ENCODE assay signal across 8 mouse cellular contexts in genomic region chr9:119082039-119082438, GRCm38 (mm10). TPM values are rescaled to one million over a fixed set of nuclear protein-coding genes. Genes with fewer than 3 reads are reported as not detected.
DNase-seq lines count a peak whose midpoint lies in the region; ATAC-seq lines count a peak whose summit lies in the region.

No protein-coding gene starts in this region.

- no peaks in the 10 kb centered on the region; the same call in 1 of the 2 replicates for H3K36me3 ChIP-seq in heart, embryonic 11.5 days (ENCODE audit: control insufficient read depth, insufficient read depth, low read length)
- H3K36me3 ChIP-seq in hindbrain, embryonic 11.5 days (ENCODE audit: control insufficient read depth, insufficient read depth, low read length) = no peaks in the 10 kb centered on the region
- H3K36me3 ChIP-seq in midbrain, embryonic 15.5 days (replicated peaks) = 0 out of 2 replicates have a peak, but pooled peaks cover 2% of the 10 kb centered on the region

- peaks cover 27% of the 10 kb centered on the region for H3K4me1 ChIP-seq in heart, embryonic 11.5 days (ENCODE audit: control insufficient read depth, insufficient read depth, low read length)
- H3K4me1 ChIP-seq in hindbrain, embryonic 11.5 days (replicated peaks; ENCODE audit: control insufficient read depth, insufficient read depth, low read length) = 0 out of 2 replicates have a peak, but pooled peaks cover 8% of the 10 kb centered on the region
- H3K4me1 ChIP-seq in midbrain, embryonic 15.5 days = peaks cover 21% of the 10 kb centered on the region

- peak overlapping the region; percentile 62 for H3K27ac ChIP-seq in heart, embryonic 11.5 days (ENCODE audit: low read depth, low read length)
- peak overlapping the region; percentile 79 for H3K27ac ChIP-seq in hindbrain, embryonic 11.5 days (ENCODE audit: low read depth, low read length)
- peak overlapping the region; percentile 56 for H3K27ac ChIP-seq in midbrain, embryonic 15.5 days

- no peaks in the 10 kb centered on the region for H3K27me3 ChIP-seq in heart, embryonic 11.5 days (ENCODE audit: control insufficient read depth, insufficient read depth, low read length)
- H3K27me3 ChIP-seq in hindbrain, embryonic 11.5 days (ENCODE audit: control insufficient read depth, insufficient read depth, low read length) = no peaks in the 10 kb centered on the region
- H3K27me3 ChIP-seq in midbrain, embryonic 15.5 days (replicated peaks) = no peaks in the 10 kb centered on the region

- peak overlapping the region; percentile 43; the same call in 1 of the 2 replicates for H3K9ac ChIP-seq in heart, embryonic 11.5 days (ENCODE audit: low read depth, low read length)
- H3K9ac ChIP-seq in hindbrain, embryonic 11.5 days (ENCODE audit: low read depth, low read length) = peak overlapping the region; percentile 27; the same call in 1 of the 2 replicates
- H3K9ac ChIP-seq in midbrain, embryonic 15.5 days = no peak overlapping the region

- ATAC-seq in heart, embryonic 11.5 days (replicated peaks; ENCODE audit: insufficient number of reproducible peaks, low FRiP score, low TSS enrichment) = no peak
- peak; percentile 81 for ATAC-seq in hindbrain, embryonic 11.5 days (ENCODE audit: low FRiP score)
- ATAC-seq in midbrain, embryonic 15.5 days (replicated peaks) = peak; percentile 80

- H3K9me3 ChIP-seq in heart, embryonic 11.5 days (replicated peaks; ENCODE audit: control insufficient read depth, low read length) = no peaks in the 10 kb centered on the region
- H3K9me3 ChIP-seq in hindbrain, embryonic 11.5 days (ENCODE audit: control insufficient read depth, low read length) = no peaks in the 10 kb centered on the region
- H3K9me3 ChIP-seq in midbrain, embryonic 15.5 days = no peaks in the 10 kb centered on the region

- intact Hi-C loops in heart, postnatal 25 days (cut with DNase I) = no loop called here

- H3K4me3 ChIP-seq in heart, embryonic 11.5 days (ENCODE audit: low read depth, low read length) = no peak overlapping the region
- no peak overlapping the region for H3K4me3 ChIP-seq in hindbrain, embryonic 11.5 days (ENCODE audit: low read depth, low read length)
- H3K4me3 ChIP-seq in midbrain, embryonic 15.5 days = no peak overlapping the region

- no peak for DNase-seq in heart, postnatal 25 days (ENCODE audit: low spot score)
- peak; percentile 59 for DNase-seq in embryo, embryonic 10 days (ENCODE audit: low spot score)
- peak; percentile 55 for DNase-seq in hindbrain, embryonic 11.5 days (ENCODE audit: low spot score)
- no peak for DNase-seq in adrenal gland, adult 18-20 months (ENCODE audit: low spot score in 2 of 2)
- DNase-seq in gastrocnemius, adult 8-10 months (ENCODE audit: low spot score in 2 of 2) = no peak
- DNase-seq in ovary, postnatal 36 days (ENCODE audit: low spot score) = no peak

- WGBS in heart, embryonic 11.5 days (ENCODE audit: insufficient replicate concordance) = 21% methylated on average over 8 of the region's 8 CpGs
- WGBS in hindbrain, embryonic 11.5 days = 9% methylated on average over 8 of the region's 8 CpGs
- WGBS in midbrain, embryonic 15.5 days = 6% methylated on average over 8 of the region's 8 CpGs

- no peak overlapping the region for H3K4me2 ChIP-seq in heart, embryonic 11.5 days
- no peak overlapping the region for H3K4me2 ChIP-seq in hindbrain, embryonic 11.5 days (replicated peaks; ENCODE audit: low read depth, low read length)
- H3K4me2 ChIP-seq in midbrain, embryonic 15.5 days = no peak overlapping the region

RNA-seq across cellular contexts. Expression of gene Plcd1, which starts 11.3 kb away (rescaled TPM):
- 18.0 and 18.2 TPM in 2 replicates for polyA plus RNA-seq in heart, embryonic 11.5 days (2014; fragmentation: Nextera tagmentation; extraction: Ambion mirVana)
- 10 to 100 TPM; 17.9 to 20.0 TPM for total RNA-seq in heart, postnatal 25 days (2021)
- 27.7 and 28.8 TPM in 2 replicates for polyA plus RNA-seq in hindbrain, embryonic 11.5 days (2014; fragmentation: Nextera tagmentation; extraction: Ambion mirVana)
- 15.6 and 16.4 TPM in 2 replicates for polyA plus RNA-seq in midbrain, embryonic 15.5 days (2015; fragmentation: Nextera tagmentation; extraction: Ambion mirVana)
- total RNA-seq in adrenal gland, adult 18-20 months (2021) = 10 to 100 TPM in 1 of 2 experiments, 1 to 10 TPM in 1; 7.0 to 10.9 TPM
- total RNA-seq in gastrocnemius, adult 8-10 months (2022) = 1 to 10 TPM; 4.2 to 7.8 (median 6.3) TPM

RNA-seq across cellular contexts. Expression of gene Dlec1, which starts 20.2 kb away (rescaled TPM):
- polyA plus RNA-seq in heart, embryonic 11.5 days (2014; fragmentation: Nextera tagmentation; extraction: Ambion mirVana) = 0.31 and 0.56 TPM in 2 replicates
- total RNA-seq in heart, postnatal 25 days (2021) = under 1 TPM in 1 of 2 experiments, not detected in 1; 0.10 TPM
- polyA plus RNA-seq in hindbrain, embryonic 11.5 days (2014; fragmentation: Nextera tagmentation; extraction: Ambion mirVana) = 1.4 and 2.1 TPM in 2 replicates
- polyA plus RNA-seq in midbrain, embryonic 15.5 days (2015; fragmentation: Nextera tagmentation; extraction: Ambion mirVana) = 0.94 and 1.0 TPM in 2 replicates
- 1 to 10 TPM; 1.6 to 3.3 TPM for total RNA-seq in adrenal gland, adult 18-20 months (2021)
- not detected for total RNA-seq in gastrocnemius, adult 8-10 months (2022)

RNA-seq across cellular contexts. Expression of gene Vill, which starts 29.5 kb away (rescaled TPM):
- 12.3 and 13.5 TPM in 2 replicates for polyA plus RNA-seq in heart, embryonic 11.5 days (2014; fragmentation: Nextera tagmentation; extraction: Ambion mirVana)
- total RNA-seq in heart, postnatal 25 days (2021) = 1 to 10 TPM in 1 of 2 experiments, under 1 TPM in 1; 0.52 to 1.2 TPM
- 7.5 and 8.8 TPM in 2 replicates for polyA plus RNA-seq in hindbrain, embryonic 11.5 days (2014; fragmentation: Nextera tagmentation; extraction: Ambion mirVana)
- polyA plus RNA-seq in midbrain, embryonic 15.5 days (2015; fragmentation: Nextera tagmentation; extraction: Ambion mirVana) = 3.0 and 3.6 TPM in 2 replicates
- 1 to 10 TPM; 1.6 to 1.7 TPM for total RNA-seq in adrenal gland, adult 18-20 months (2021)
- total RNA-seq in gastrocnemius, adult 8-10 months (2022) = under 1 TPM; 0.22 to 0.54 (median 0.37) TPM

Comparison
In these comparisons a context has a peak if more than half of its experiments do, and no peak if none do; other contexts are left out.
1. DNase-seq: peak in embryo, embryonic 10 days (single experiment) and hindbrain, embryonic 11.5 days (single experiment); none in heart, postnatal 25 days (single experiment), adrenal gland, adult 18-20 months (0 of 2), gastrocnemius, adult 8-10 months (0 of 2) and ovary, postnatal 36 days (single experiment).
2. Peak in every context shown above with its lines, with median percentiles within 50 percentile points of each other: H3K27ac ChIP-seq.